Mouse (Mus musculus): ENCODE data around the gene Gm20388.

The Gm20388 gene

DNA sequence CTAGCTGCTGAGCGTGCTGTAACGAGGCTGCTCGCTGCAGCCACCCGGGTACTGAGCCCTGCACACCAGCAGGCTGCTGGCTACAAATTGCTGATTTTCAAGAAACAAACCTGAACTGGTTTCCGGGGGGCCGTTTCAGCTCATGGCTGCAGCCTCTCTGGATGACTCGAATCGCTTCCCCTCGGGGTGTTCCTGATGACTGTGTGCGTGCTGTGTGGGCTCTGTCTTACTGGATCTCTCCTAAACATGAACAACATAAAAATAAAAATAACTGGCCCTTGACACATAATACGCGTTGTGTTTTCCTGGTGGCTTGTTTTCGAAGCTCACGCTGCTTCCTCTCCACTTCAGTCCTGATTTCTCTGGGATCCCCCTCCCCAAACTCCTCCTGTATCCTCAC, 1168.1 kb downstream of the Gm20388 start:
- DNase-seq (ENCODE audit: low spot score), result no peak

GRCm38 (mm10) chr8:121079201-121079600, 1168.6 kb downstream of the Gm20388 start:
- no peak for DNase-seq (ENCODE audit: low spot score)

- DNase-seq (ENCODE audit: low spot score), result no peak
These were observed 1169.3 kb downstream of the Gm20388 start for GRCm38 (mm10) chr8:121079944-121080343.

DNA sequence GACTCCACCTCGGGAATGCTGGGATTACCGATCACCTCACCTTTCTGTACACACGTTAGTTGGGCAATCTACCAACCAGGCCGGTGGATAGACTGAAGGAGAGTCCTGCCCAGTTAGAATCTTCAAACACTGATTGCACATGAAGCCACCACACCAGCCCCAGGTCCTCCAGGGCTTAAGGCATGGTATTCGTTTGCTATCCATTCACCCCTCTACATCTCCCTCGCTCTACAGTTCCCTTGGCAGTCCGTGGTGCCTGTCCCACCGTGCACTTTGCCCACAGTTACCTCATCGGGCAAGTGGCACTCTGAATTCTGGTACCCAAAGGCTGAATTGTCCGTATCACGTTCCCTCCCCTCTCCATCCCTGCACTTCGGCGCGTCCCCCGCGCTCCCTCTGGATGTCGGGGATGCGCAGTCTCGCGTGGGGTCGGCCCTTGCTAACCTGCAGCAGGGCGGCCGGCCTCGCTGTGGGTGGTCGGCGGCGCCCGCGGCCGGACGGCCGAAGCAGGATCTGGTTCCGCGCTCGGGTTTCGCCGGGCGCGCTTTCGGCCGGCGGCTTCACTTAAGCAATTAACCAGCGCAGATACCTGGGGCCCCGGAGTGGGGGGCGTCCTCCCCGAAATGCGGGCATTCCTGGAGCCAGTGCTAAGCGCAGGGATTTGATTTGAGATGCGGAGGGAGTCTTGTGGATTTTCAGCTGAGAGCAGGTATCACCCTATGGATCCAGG, 1169.9 kb downstream of the Gm20388 start:
- no peak for DNase-seq (ENCODE audit: low spot score)

DNA sequence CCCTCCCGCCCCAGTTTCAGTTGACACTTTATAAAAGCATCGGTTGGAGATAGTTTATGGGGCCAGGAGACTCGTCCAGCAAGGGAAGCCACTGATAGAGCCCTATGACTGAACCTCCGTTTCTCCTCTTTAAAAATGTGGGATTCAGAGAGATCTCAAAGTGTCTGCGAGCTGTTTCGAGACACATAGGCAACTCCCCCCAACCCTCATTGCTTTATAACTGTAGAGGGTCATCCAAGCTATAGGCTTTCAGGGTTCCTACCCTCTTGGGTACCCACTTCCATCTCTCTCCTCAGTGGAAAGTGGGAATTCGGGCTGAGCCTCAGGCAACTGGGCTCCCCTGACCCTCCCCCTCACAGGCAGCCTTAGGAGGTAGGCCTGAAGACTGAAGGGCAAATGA, 1170.8 kb downstream of the Gm20388 start:
- no peak for DNase-seq (ENCODE audit: low spot score)

DNA sequence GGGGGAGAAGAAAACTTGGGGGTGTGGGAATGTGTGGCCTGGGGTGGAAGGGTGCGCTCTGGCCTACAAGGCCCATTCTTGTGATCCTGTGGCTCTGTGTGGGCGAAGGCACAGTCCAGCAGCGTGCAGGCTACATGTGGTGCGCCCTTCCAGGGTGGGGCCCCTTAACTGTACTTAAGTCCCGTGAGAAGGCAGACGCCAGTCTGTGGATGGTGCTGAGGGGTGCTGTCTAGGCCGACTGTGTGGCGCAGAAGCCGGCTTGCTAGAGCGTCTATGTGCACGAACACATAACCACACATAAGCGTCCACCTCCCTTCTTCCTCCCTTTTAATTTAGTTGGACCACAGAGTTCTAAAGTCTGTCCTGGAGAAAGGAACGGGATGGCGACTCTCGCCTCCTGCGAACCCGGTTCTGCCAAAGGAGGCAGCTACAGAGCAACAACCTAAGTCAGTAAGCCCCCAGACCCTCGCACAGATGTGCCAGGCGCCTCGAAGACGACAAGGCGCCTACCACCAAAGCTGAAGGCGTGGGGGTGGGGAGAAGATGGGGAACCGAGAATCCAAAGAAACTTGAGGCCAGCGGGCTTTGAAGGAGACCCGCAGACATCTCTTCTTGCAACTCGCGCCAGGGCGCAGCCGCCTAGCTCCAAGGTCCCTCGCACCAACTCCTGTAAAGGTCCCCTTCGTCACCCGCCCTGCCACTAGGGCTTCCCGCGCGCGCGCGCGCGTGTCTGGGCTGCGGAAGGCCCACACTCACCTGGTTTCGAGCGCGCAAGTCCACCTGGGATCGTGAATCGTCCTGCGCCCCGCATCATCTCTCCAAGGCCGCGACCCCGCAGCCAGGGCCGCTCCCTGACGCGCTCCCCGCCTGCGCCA, 1171.8 kb downstream of the Gm20388 start:
- no peak for DNase-seq (ENCODE audit: low spot score)

- DNase-seq (ENCODE audit: low spot score), result peak; percentile 70
These were observed 1172.7 kb downstream of the Gm20388 start for GRCm38 (mm10) chr8:121083093-121083935.

- DNase-seq (ENCODE audit: low spot score), result no peak
These were observed 1173.2 kb downstream of the Gm20388 start for GRCm38 (mm10) chr8:121083936-121084209.

GRCm38 (mm10) chr8:121084210-121084951, 1173.7 kb downstream of the Gm20388 start, which contains the start of gene Foxf1:
Foxf1 (plus strand) TSS chr8:121084386.
- DNase-seq (ENCODE audit: low spot score), result no peak

DNA sequence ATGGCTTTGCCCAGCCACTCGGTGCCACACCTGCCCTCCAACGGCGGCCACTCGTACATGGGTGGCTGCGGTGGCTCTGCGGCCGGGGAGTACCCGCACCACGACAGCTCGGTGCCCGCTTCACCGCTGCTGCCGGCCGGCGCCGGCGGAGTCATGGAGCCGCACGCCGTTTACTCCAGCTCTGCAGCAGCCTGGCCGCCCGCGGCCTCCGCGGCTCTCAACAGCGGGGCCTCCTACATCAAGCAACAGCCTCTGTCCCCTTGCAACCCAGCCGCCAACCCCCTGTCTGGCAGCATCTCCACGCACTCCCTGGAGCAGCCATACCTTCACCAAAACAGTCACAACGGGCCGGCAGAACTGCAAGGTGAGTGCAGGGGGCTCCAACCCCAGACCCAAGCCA, 1174.4 kb downstream of the Gm20388 start:
- DNase-seq (ENCODE audit: low spot score), result no peak

DNA sequence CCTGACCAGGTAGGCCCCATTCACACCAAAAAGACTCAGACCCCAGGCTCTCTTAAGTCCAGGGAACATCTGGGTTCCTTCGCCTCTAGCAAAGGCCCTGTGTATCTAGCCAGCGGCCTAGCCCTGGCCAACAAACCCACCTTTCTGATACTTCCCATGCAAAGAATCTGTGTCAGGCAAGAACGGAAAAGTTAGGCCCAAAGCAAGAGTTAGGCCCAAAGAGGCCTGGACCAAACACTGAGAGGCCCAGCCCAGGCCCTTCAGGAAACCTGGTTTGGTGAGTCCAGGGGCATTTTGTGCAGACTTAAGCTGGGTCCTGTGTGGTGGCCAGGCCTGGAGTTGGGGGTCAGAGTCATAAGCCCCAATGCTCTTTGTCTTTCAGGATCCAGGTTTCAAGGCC, 1174.9 kb downstream of the Gm20388 start:
- DNase-seq (ENCODE audit: low spot score), result no peak

GRCm38 (mm10) chr8:121086004-121086900, 1175.6 kb downstream of the Gm20388 start:
- no peak for DNase-seq (ENCODE audit: low spot score)

- no peak for DNase-seq (ENCODE audit: low spot score)
These were observed 1177.6 kb downstream of the Gm20388 start for GRCm38 (mm10) chr8:121088281-121088680.

GRCm38 (mm10) chr8:121088871-121089630, 1178.4 kb downstream of the Gm20388 start:
- no peak for DNase-seq (ENCODE audit: low spot score)

DNA sequence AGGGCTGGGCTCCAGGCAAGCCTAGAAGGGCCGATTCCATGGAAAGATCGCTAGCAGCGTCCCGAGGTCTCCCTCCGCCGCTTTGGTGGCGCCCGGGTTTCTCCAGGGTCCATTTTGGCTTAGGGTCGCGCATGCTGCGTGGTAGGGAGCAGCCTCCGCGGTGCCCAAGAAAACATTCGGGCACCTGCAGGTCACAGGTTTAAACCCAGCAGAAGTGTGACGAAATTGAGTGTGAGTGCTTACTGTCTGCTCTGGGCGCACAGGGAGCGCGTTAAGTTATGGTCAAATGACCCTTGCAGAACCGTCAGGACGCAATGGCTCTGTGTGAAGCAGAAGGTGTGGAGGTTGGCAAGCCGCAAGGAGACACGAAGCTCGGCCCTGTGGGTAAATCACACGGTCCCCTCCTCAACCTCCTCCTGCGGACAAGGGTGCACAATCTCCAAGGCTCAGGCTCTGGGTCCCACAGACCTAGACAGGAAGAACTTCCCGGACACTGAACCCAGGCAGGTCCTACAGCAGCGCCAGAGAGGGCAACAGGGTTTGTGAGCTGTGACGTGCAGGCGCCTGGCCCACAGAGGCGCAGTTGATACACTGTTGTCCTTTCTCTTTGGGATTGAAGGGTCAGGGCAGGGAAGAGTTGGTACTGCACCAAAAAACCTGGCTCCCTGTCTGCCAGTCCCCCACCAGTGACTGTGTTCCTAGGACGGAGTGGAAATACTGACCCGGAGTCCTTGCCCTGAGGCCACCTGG, 1179.2 kb downstream of the Gm20388 start:
- DNase-seq (ENCODE audit: low spot score), result no peak

GRCm38 (mm10) chr8:121090716-121091115, 1180.1 kb downstream of the Gm20388 start:
- no peak for DNase-seq (ENCODE audit: low spot score)

GRCm38 (mm10) chr8:121092141-121092540, 1181.5 kb downstream of the Gm20388 start:
- no peak for DNase-seq (ENCODE audit: low spot score)

GRCm38 (mm10) chr8:121092627-121093026, 1182.0 kb downstream of the Gm20388 start:
- peak; percentile 89 for DNase-seq (ENCODE audit: low spot score)

- no peak for DNase-seq (ENCODE audit: low spot score)
These were observed 1182.9 kb downstream of the Gm20388 start for GRCm38 (mm10) chr8:121093496-121093895.

Measured in urinary bladder, postnatal 25 days (tissue).